Mouse (Mus musculus) layer of hippocampus, adult 11-12 months (tissue): Measurements from ENCODE around the gene Rgs8.
A peak's percentile ranks its signal among the peaks of the same experiment; 100 is the strongest.

ENCODE experiments used
- DNase-seq: peaks from one replicate; pipeline ENCODE4 v3.0.0; 2022; ENCODE audit warnings: low spot score

The Rgs8 gene

DNA sequence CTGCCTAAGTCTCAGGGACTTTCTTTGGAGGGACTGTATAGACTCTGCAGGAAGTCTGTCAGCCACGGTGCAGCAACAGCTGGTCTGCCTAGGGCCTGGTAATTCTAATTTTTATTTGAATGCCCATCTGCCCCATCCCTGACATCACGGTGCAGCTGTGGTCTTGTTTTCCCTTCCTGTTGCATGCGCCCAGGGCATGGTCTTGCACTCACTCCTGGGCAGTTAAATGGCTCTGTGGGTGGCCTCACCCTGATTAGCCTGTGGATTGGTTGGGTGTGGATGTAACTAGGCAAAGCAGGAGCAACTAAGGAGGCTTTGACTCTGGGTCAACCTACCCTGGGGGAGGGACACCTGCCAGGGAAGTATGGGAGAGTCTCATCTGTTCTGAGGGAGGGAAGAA lies 52.2 kb downstream of the Rgs8 start:
- DNase-seq = no peak

DNA sequence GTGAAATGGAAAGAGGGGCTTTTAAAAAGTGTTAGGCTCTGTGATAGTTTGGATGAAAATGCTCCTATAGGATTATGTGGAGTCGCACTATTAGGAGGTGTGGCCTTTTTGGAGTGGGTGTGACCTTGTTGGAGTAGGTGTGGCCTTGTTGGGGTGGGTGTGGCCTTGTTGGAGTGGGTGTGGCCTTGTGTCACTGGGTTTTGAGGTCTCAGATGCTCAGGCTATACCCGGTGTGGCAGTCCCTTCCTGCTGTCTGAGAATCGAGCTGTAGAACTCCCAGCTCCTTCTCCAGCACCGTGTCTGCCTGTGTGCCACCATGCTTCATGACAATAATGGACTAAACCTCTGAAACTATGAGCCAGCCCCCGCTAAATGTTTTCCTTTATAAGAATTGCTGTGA lies 55.8 kb downstream of the Rgs8 start:
- no peak for DNase-seq

DNA sequence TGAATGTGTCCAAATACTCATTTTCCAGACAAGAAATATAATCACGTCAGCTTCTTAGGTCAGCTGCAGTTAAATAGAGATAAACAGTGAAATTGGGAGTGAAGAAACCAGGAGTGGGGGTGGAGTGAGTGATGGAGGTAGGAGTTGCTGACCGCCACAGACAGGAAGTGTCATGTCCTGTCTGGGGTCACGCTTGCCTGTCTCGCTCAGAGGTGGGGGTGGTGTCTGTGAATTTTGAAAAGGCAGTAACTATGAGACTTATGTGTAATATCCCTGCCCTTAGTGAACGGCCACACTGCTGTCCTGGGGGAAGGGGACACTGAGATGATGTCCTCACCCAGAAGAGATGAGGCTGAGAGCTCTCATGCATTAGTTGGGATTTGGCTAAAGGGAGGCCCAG lies 56.6 kb downstream of the Rgs8 start:
- DNase-seq = no peak

DNA sequence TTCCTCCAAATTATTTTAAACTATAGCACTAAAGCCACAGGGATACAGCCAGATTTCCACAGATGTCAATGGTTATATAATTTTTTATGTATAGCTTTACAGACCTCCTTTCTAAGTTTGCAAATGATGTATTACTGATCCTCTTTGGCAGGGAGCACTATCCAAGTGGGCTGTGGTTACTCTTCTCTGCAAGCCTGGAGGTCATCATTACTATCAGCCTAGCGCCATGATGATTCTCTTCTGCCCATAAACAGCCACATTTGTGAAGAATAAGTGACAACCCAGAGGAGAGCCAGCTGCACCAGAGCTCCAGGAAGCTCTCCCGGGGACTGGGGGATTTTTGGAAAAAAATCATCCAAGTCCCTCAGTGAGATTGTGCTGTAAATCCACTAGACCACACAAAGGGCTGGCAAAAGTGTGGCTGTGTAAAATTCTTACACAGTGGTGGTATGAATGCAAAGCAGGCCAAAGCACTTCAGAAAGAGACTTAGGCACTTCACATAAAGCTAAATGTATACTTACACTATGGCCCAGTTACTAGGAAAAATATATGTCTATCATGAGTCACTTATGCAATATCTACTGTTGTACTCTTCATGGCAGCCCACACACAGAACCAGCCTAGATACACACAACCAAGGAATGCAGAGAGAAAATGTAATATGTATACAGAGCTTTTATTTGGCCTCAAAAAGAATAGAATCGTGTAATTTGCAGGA lies 58.9 kb downstream of the Rgs8 start:
- DNase-seq = no peak

DNA sequence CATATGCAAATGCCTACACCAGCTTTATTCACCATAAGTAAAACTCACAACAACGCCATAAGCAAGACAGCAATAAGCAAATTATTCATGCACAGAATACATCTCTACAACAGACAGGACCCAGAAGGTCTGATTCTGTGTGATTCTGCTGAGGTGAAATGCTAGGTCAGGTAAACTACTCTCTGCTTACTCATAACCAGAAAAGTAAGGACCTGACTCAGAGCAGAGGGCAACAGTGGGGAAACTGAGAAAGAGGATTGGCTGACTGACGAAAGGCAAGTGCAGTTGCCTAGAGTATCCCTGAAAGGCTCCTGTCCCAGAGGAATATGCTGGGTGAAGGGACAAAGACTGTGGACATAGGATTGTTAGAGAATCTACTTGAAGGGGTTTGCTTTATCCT lies 59.8 kb downstream of the Rgs8 start:
- DNase-seq = no peak

DNA sequence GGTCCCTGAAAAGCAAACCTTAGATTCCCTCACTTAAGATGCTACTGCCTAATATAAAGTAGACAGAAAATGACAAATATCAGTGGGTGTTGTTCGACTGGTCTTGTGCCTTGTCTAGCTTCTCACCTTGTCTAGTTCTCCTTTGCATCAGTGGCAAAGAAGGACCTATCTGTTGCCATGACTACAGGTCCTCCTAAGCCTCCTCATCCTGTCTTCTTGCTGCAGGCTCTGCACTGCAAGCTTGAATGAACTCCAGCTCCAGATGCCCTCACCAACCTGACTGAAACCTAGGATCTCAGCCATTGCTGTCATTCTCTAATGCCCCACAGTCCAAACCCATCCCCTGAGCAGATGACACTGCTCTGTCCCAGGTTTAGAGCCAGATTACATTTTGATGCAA lies 65.2 kb downstream of the Rgs8 start:
- DNase-seq = no peak

DNA sequence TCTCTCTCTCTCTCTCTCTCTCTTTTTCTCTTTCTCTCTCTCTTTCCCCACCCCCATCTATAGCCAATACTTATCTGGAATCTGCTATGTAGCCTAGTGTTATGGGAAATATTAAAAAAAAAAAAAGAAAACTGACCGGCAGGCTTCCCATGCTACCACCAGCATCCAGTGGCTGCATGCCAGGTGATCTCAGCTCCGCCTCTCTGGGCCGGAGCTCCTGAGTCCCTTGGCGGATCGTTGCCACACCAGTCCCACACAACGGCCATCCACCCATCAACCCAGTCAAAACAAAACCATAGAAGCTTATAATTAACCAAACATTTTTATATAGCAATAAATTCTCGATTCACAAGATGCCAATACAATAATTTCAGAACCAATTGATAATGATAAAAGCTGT lies 68.1 kb downstream of the Rgs8 start:
- DNase-seq = no peak

DNA sequence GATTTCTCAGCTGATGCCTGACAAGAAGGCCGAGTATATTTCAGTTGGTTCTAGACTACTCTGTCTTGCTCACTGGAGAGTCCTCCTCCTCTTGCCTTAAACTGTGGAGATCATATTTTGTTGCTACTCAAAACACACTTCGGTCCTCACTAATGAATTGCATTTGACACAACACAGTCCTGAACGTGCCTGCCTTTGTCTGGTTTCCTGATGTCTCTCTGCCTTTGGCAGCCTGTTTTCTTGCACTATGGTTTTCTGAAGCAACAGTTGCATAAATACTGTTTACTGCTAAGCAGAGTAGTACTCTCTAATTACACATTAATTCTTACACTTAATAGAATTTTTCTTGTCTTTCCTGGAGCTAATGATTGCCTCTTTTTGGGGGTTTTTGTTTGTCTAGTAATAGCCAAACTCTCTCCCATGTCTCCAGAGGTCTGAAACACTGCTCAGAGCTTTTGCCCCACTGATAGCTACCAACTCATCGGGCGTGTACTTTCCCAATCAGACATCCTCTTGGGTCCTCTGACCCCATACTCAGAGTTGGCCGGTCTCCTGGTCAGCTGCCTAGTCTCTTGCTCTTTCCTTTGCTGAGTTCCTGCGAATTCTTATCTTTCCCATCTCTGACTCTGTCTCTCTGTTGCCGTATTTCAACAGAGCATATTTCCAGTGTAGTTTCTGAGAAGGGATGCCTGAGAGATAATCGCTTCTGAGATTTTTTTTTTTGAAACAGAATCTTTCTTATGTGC lies 68.9 kb downstream of the Rgs8 start:
- no peak for DNase-seq

DNA sequence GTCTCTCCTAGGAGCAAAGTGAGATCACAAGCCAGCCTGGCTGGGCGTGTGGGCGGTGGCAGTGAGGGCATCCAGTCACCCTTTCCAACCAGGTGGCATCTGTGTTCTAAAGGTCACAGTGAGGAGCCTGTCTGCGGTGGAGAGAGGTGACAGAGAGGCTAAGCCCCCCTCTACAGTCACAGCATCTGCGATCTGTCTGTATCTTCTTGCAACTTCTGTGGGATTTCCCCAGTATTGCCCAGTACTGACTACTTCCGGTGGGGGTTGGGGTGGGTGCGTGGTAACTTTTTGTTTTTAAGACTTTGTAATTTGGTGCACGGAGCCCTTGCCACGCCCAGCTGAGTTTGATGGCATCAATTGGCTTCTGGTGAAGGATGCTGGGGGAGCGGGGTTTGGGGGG lies 70.6 kb downstream of the Rgs8 start:
- DNase-seq = no peak

DNA sequence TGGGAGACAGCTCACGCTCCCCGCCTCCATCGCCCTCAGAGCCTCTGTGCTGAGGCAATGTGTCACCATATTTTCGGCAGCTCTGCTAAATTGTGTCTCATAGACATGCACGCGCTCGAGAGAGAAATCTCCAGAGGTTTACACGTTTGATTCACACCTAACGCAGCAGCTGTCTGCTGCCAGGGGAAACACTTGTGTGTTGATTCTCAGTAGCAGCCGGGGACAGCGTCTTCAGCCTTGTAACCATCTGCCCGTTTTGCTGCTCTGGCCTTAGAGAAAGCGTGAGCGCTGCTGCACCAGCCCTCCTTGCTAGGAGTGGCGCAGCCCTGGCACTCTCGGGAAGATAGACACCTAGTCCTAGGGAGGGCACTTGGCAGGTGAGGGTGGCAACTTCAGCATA lies 73.8 kb downstream of the Rgs8 start:
- no peak for DNase-seq

DNA sequence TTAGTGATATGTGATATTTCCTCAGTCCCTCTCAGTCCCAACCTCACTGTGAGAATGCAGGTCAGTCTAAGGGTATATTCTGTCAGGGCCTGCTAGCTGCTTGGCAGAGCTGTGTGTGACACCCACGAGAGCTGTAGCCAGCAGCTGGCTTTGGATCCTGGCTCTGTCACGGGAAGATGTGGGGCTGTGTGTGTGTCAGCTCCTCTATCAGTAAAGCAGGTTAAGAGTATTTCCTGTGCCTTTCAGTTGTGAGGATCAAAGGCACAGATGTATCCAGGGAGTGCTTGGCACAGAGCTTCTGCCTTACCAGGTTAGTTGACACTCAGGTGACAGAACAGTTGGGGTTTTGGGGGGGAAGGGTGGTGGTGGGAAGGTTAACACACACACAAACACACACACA lies 77.0 kb downstream of the Rgs8 start:
- no peak for DNase-seq

DNA sequence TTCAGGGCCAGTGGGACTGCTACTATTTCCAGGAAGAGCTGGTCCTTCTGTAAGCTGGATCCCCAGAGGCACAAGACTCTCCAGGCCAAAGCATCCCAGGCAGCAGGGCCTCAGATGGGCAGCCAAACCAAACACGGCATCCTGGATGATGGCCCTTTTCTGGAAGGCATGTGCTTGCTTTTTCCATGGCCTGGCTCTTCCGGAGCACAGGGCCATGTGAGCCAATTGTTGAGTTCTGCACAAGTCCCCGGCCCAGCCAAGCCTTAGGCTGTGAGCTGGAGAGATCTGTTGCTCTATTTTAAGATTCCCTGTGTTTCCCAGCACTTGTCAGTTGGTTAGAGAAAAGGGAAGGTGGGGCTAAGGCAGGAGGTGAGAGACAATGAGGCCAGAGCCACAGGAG lies 77.8 kb downstream of the Rgs8 start:
- DNase-seq = no peak

DNA sequence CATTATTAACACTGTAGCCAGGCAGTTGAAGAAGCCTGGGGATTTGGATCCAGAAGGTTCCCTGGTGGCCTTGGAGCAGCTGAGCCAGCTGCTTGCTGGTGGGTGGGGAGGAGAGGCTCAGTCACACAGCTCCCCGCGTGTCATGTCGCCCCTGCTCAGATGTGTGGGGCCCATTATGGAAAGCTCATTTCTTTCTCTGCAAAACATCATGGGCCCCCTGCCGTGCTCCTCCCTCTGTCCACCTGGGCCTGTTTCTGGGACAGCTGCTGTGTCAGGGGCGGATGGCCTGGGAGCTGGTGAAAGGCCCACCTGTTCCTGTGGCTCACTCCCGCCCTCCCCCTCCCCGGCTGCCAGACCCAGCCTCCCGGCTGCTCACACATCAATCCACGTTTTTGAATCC lies 80.4 kb downstream of the Rgs8 start:
- DNase-seq = no peak

DNA sequence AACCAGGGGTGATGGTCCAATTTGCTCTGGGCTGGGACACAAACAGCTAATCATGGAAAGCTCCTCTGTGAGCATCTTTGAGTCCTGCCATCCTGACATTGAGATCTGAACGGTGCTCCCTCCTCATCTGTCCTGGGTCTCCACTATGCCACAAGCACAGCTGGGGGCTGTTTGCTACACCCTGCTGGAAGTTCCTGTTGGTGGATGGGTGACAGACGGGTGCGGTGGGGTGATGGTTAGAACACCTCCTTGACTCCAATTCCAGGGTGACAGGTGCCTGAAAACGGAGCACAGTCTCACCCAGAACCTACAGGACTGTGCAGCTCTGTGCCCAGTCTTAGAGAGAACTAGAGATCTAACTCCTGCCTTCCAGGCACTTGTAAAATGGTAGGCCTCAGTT lies 82.0 kb downstream of the Rgs8 start:
- no peak for DNase-seq

DNA sequence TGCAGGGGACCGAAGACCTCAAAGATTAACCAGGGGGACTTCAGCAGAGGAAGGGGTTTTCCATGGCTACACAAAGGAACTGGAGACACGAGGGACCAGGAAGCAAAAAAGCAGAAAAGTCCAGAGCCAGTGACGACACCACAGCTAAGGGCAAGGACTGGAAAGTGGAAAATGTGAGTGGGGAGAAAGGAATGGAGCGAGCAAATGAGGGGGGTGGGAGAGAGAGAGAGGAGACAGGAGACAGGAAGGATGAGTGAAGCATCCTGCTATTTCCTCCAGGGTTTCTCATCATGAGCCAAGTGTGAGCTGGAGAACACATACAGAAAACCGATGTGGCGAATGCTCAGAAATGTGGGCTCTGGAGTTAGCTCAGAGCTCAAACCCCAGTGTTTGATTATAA lies 83.3 kb downstream of the Rgs8 start:
- no peak for DNase-seq

DNA sequence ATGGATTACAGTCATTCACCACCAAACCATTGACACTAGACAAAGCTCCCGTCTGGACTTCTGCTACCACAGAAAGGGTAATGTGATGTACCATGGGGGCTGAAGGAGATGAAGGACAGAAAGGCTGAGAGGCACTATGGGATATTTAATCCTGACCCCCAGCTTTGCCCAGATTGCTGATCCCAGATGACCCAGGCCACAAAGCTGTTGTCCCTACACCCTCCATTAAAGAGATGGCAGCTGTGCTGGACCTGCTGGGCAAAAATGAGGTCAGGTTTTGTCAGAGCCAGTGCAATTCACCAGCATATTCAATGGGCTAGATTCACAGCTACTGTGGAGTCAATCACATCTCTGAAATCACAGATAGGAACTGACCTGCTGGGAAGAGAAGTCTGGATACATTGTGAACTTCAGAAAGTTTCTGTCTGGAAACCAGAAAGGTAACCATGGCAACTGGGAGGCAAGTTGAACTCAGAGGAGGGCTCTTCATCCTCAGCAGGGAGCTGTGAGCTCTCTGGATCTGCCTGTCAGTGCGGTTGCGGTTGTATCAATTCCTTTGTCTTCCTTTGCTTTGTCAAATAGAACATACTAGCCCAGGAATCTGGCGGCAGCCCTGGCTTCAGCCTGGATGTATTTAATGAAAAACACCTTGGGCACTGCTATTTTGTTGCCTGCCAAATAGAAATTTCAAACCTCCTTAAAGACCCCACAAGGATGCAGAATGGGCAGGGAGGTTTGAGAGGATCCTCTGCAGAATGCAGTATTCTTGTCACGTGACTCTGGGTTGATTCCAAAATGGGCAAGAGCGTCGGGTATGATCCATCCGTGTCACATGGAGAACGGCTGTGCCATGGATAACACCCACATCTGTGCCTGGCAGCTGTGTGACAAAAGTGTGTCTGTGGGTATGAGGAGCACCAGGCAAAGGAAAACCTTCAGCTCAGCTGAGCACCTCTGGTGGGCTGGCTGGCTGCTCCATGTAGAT lies 84.6 kb downstream of the Rgs8 start:
- no peak for DNase-seq

DNA sequence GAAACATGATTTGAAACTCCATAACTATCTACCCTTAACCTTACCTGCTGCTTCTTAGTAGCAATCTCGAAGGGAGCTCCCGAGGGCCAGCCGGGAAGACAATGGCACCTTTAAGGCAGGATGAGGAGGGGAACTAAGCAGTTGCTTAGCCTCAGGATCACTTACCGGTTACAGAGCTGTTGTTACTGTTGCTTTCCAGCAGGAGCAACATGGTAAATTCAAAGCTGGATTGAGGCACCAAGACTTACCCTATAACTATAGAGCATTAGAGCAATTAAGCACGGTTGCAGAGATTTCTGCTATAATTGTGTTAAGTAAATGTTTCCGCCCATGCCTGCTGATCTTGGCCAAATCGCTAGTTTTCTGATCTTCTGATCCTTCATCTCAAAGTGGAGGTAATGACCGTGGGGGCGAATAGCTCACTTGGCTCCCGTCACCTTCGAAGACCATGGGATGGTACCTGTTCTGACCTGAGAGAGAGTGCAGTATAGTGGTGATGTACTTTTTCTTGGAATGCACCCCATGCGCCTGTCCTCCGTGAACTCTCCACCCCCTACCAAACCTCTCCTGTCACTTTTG lies 86.7 kb downstream of the Rgs8 start:
- DNase-seq = no peak

DNA sequence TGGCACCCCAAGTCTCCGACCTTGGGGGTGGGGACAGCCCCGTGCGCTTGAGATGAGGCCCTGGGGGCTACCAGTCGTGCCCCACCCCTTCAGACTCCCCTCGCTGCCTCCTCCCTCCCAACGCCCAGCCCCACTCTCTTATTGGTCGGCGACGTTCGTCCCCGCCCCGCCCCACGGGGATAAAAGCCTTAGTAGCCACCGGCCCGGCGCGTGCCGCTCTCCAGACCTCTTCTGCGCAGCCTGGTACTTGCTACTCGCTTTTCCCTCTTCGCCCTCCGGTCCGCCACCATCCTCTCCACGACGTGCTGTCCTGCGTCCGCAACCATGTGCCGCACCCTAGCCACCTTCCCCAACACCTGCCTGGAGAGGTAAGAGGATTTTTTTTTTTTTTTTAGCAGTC lies 87.3 kb downstream of the Rgs8 start, which contains the start of gene Rgs16:
Gene Rgs16, plus strand, starts transcription at position 205 of the 400 bp plus-strand sequence.
- DNase-seq = peak; percentile 66

DNA sequence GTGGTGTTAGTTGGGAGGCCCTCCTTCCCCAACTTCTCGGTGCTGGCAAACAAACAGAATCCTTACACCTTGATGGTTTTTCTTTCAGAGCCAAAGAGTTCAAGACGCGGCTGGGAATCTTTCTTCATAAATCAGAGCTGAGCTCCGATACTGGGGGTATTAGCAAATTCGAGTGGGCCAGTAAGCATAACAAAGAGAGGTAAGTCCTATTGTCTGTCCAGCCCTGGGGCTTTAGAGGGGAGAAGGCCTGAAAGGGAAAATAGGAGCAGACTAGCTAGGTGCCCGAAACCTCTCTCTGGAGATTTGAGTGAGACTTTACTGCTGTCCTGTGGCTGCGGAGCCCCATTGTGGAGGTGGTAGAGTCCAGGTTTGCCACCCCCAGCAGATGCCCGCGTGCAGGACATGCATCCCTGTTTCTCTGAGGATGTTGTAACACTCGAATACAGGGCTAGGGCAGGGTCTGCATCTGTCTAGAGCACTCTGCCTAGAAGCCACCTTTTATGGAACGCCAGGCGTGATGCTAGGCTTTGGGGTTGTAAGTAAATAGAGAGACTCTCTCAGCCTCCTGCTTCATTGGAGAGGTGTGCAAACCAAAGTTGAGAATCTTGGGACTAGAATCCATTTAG lies 88.1 kb downstream of the Rgs8 start:
- DNase-seq = no peak

DNA sequence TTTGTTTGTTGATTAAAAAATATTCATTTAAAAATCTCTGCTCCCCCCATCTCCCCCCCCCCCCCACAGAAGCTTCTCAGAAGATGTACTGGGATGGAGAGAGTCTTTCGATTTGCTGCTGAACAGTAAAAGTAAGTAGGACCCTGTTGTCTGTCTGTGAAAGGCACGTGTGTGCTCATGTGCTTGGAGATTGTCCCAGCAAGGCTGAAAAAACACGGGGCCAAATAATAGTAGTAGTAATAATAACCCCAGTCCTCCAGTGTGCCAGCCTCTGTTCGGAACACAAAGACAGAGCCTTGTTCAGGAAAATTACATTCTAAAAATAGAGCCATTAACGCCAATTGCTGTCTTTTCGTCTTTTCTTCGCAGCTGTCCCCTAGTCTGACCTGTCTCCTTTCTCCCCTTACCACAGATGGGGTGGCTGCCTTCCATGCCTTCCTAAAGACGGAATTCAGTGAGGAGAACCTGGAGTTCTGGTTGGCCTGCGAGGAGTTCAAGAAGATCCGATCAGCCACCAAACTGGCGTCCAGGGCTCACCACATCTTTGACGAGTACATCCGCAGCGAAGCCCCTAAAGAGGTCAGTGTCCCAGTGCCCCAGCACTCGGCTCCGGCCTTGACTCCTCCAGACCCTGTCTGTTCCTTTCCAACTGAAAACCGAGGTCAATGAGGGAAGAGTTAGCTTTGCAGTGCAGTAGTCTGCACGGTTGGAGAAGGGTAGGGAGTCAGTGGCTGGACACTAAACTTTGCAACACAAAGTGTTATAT lies 88.9 kb downstream of the Rgs8 start:
- no peak for DNase-seq
